Mouse (Mus musculus): ENCODE results near the gene Repin1. TPM values are rescaled to one million over a fixed set of nuclear protein-coding genes. Genes with fewer than 3 reads are reported as not detected.

Gene Repin1
- total RNA-seq, 2 experiments from 2014 or later = 67.2 to 77.6 TPM

DNA sequence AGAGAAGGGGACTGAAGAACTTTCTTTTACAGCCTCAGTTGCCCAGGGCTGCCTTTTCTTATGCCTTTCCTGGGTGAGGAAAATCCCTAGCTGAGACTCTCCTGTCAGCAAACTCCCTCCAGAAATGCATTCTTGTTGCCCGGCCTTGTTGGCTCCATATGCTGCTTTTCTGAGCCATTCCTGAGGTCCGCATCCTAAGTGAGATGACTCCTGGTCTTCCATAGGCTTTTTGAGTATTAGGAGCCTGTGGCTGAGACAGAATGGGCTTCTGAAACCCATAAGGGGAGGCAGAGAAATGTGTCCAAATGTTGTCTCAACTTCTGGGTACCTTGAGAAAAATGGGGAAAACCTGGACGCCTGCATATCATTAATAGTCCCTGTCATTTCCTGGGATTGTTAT is 19.7 kb upstream of the Repin1 start:
- no peak for DNase-seq (ENCODE audit: low spot score in 2 of 2)

- no peak for DNase-seq (ENCODE audit: low spot score in 2 of 2)
These were observed 14.9 kb upstream of the Repin1 start for GRCm38 (mm10) chr6:48578736-48579135.

- DNase-seq (ENCODE audit: low spot score in 2 of 2) = no peak
These were observed 14.5 kb upstream of the Repin1 start for GRCm38 (mm10) chr6:48579215-48579648.

- DNase-seq (ENCODE audit: low spot score in 2 of 2) = no peak
These were observed 12.4 kb upstream of the Repin1 start for GRCm38 (mm10) chr6:48581257-48581656.

DNA sequence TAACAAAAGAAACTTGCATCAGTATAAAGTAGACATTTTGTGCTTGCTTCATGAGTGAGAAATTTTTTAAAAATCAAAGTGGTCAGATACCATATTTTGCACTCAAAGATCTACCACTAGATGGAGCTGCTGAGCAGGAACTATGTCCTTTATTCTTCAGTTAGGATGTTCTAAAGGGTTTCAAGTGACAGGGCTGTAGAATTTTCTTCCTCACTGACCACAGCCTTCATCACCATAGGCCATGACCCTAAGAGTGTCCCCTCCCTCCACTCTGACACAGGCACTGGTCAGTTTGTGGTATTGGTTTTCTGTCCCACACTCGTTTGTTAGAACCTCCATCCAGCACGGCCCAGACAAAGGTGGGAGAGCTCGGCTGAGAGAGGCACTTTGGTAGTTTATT is 11.6 kb upstream of the Repin1 start:
- no peak for DNase-seq (ENCODE audit: low spot score in 2 of 2)

DNA sequence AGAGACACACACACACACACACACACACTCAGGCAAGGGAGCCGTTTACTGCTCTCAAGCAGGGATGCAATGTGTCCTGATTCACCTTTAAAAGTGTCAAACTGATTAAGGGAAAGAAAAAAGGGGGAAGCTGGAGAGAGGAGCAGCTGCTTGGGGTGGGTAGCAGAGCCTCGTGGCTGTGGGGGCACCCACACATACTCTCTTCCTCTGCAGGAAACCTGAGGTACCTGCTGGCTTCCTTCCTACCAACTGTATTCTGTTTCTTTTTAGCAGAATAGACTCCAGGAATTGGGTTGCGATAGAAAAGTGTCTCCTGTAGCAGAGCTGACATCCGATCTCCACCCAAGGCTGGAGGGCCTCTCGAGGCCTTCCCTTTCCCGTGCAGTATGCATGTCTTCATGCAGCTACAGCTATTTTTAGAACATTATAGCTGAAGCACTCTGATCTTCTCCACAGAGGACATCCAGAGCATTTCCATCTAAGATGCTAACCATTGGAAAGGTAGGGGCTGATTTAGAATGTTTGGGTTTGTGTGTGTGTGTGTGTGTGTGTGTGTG is 4.4 kb upstream of the Repin1 start, which contains the start of gene Gm45021:
Gm45021 (plus strand) TSS at position 417 of the 557 bp plus-strand sequence.
- no peak for DNase-seq (ENCODE audit: low spot score in 2 of 2)

- DNase-seq (ENCODE audit: low spot score in 2 of 2) = no peak
These were observed 2.4 kb upstream of the Repin1 start for GRCm38 (mm10) chr6:48591221-48591845.

DNA sequence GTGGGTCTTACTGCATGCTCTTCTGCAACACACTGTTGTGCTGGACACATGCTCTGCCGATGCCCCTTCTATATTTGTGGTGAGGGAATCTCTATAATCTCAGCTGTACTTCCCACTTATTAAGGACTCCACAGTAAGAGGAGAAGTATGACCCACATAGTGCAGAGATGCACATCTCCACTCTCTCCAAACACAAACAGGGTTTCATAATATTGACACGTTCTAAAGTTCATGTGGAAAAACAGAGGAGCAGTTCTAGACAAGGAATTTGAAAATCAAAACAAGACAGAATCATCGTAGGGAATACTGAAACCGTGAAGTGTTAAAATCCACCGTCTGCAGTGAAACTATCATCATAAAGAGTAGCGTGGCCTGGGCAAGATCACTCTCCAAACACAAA is 1.8 kb upstream of the Repin1 start:
- no peak for DNase-seq (ENCODE audit: low spot score in 2 of 2)

- peak; percentile 45 to 54 for DNase-seq (ENCODE audit: low spot score in 2 of 2)
These were observed 508 bp downstream of the Repin1 start for GRCm38 (mm10) chr6:48594043-48594738.

GRCm38 (mm10) chr6:48595278-48595677 is 1.6 kb downstream of the Repin1 start:
- no peak for DNase-seq (ENCODE audit: low spot score in 2 of 2)

- DNase-seq (ENCODE audit: low spot score in 2 of 2) = no peak
These were observed 3.0 kb downstream of the Repin1 start for GRCm38 (mm10) chr6:48596545-48597232.

DNA sequence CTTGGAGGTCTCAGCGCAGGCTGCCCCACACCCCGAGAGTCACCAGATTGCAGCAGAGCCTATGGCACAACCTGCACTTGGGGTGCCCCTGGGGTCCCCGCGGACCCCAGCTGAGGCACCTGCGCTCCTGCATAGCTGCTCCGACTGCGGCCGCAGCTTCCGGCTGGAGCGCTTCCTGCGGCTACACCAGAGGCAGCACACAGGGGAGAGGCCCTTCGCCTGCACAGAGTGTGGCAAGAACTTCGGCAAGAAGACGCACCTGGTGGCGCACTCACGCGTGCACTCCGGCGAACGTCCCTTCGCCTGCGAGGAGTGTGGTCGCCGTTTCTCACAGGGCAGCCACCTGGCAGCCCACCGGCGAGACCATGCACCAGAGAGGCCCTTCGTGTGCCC is 3.5 kb downstream of the Repin1 start:
- DNase-seq (ENCODE audit: low spot score in 2 of 2) = no peak

DNA sequence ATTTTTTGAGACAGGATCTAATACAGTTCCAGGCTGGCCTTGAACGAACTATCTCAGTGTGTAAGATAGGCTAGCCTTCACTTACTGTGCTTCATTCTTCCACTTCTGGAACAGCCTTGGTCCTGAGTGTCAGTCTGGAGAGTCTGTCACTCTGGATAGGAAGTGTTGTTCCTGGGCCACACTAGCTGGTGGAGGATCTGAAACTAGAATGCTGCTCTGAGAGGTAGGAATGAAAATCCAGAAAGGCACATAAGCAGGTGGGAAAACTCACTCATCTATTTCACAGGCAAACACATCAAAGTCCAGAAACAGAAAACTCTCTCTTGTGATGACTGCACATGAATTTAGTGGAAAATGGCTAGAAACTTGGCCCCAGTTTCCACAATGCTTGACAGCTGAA is 6.9 kb downstream of the Repin1 start:
- no peak for DNase-seq (ENCODE audit: low spot score in 2 of 2)

DNA sequence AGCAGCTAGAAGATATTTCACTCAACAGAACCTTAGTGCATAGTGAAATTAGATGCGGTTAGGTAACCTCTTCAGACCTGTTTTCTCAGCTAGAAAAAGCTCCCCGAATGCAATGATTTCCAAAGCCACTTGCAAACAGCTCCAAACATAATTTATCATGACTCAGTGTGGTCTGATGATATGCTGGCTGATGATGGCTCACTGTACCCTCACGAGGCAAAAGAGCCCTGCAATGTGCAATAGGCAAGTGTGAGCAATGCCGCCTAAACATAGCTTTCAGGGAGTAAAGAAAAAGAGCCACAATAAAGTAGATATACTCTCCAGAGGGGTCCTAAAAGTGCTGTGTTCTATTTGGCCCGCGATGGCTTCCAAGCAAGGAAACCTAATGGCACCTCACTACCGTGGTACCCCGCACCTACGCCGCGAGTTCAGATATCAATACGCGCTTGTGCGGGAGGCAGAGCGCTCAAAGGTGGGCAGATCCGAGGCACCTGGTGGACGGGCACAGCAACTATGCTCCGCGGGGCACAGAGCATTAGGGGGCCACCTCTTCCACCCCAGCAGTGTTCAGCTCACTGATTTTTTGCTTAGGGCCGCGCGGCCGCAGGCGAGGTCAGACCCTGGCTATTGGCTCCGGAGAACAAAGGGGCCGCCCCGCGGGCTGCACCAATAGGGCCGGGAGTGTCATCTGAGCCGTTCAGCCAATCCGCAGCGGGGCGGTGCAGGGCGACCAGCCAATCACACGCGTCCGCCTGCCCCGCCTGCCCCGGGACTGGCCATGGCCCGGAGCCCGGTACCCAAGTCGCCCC is 7.8 kb downstream of the Repin1 start, which contains the start of gene Zfp775:
Zfp775 (plus strand) TSS at position 793 of the 809 bp plus-strand sequence.
- peak; percentile 92 to 93 for DNase-seq (ENCODE audit: low spot score in 2 of 2)

GRCm38 (mm10) chr6:48602080-48602741 is 8.5 kb downstream of the Repin1 start:
- peak in 1 of 2 experiments; percentile 41 for DNase-seq (ENCODE audit: low spot score in 2 of 2)

DNA sequence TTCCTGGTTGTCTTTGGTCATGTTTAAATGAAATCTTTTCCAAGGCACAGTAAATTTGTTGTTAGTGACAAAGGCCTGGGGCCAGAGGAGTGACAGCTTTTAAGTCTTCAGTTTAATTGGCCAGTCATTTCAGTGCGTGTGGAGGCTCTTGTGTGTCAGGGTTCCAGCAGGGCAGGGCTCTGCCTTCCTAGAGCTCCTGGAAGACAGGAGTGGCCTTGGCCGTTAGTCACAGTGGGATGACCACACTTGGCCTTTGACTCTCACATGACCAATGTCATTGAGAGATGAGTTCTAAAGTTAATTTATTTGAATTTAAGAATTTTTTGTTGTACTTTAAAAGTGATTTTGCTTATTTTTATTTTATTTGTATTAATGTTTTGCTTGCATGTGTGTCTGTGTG is 14.4 kb downstream of the Repin1 start:
- peak in 1 of 2 experiments; percentile 41 for DNase-seq (ENCODE audit: low spot score in 2 of 2)

- no peak for DNase-seq (ENCODE audit: low spot score in 2 of 2)
These were observed 15.8 kb downstream of the Repin1 start for GRCm38 (mm10) chr6:48609512-48609911.

GRCm38 (mm10) chr6:48610657-48611056 is 17.0 kb downstream of the Repin1 start:
- DNase-seq (ENCODE audit: low spot score in 2 of 2) = no peak

- DNase-seq (ENCODE audit: low spot score in 2 of 2) = no peak
These were observed 19.8 kb downstream of the Repin1 start for GRCm38 (mm10) chr6:48613464-48613863.

GRCm38 (mm10) chr6:48614756-48615155 is 21.1 kb downstream of the Repin1 start:
- DNase-seq (ENCODE audit: low spot score in 2 of 2) = no peak
